Mouse (Mus musculus) kidney, postnatal 10 days (tissue): ENCODE results near the gene Tmem132a.

Experiments
- DNase-seq: peaks from one replicate; pipeline ENCODE4 v3.0.0; 2021; ENCODE audit warnings: mixed read lengths

Tmem132a gene

GRCm38 (mm10) chr19:10871328-10871961 is 1.7 kb upstream of the Tmem132a start:
- no peak for DNase-seq

DNA sequence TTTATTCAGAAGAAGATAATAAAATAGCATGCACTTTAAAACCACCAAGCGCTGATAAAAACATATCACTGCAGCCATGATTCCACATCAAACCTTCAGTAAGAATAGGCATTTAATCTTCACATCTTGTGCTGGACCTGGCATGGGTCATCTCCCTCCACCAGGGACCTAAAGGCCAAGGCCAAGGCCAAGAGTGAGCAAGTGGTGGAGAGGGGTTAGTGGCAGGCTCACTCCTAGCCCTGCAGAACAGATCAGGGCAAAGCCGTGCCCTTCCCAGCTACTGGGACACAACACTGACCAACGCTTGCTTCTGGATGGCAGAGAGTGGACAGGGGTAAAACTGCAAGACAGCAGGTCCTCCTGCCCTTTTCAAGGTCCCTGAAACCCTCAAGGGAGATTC is 936 bp upstream of the Tmem132a start:
- no peak for DNase-seq

GRCm38 (mm10) chr19:10869241-10869885 is 377 bp downstream of the Tmem132a start:
- peak; percentile 89 for DNase-seq

DNA sequence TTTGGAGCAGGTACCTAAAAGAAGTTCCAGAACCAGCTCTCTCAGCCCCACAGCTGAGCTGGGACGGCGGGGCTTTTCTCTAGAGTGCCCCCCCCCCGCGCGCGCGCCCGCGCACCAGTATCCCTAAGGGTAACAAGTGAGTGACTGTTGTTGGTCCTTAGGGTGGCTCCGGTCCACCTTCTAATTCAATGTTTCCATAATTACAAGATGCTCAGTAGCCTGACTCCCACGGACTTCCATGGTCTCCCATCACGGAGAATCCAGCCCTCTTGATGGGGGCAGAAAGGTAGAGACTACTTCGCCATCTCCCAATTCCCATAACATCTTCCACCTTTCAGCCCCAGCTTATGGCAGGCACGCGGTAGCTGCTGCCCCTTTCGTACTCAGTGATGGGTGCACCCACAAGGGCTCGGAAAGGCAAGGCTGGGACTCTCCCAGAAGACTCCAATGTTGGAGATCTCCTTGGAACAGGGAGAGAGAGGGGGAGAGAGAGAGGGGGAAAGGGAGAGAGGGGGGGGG is 1.1 kb downstream of the Tmem132a start:
- DNase-seq: peak; percentile 22

DNA sequence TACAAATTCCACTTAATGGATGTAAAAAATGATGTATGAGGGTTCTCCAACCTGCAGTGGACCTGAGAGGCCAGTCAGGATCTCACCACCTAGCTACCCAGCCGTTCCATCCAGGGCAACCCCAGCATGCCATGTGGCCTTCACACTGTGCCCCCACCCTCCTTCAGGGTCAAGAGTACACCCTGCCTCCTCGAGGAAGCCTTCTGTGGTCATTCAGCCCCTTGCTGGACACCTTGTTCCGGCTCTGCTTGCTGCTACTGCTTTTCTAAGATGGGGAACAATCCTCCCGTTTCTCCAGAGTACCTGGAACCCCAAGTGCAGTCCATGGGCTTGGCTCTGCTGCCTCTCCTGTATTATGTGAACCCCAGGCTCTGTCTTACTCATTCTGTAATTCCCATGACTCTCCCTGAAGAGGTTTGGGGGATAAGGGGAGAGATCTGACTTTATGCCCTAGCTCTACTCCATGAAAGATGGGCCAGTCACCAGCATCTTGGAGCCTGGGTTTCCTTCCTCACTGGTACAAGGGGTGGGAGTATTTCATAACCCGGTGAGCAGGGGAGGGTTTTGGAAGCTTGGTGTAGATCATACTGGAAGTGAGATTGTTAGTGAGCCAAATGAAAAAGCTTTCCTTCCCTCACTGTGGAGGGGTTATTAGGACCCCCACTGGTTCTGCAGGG is 1.7 kb downstream of the Tmem132a start:
- no peak for DNase-seq

DNA sequence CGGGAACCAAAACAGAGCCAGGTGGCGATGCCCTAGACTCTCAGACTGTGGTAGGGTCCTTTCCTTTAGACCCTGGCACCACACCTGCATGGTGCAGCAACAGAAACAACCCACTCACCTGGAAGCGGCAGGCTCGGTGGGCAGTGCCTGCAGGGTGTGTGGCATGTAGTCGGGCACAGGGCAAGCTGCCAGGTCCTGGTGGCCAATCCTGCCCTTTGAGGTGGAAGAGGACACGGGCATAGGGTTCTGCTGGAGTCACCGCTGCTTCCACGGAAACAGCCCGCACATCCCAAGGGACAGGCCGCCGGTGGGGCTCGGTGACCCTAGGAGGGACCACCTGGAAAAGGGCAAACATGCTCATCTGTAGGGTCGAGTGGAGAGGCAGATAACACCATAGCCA is 3.4 kb downstream of the Tmem132a start:
- no peak for DNase-seq

DNA sequence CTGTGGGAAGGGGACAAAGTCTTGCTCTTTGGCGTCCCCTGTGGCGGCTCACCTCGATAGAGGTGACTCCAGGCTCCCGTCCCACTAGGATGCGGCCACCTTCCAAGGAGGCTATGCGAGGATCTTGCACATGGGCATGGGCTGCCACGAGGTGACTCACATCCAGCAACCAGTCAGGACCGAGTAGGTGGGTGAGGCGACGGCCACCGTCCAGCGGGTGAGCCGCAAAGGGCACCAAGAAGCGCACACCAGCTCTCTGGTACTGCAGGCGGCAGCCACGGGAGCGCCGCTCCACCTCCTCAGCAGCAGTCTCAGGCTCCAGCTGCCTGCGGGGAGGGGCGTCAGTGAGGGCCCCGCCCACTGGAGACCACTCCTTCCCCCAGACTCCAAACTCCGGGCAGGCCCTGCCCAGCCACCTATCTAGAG is 9.7 kb downstream of the Tmem132a start:
- DNase-seq: no peak

- DNase-seq: no peak
Measured at GRCm38 (mm10) chr19:10856520-10856919, 13.2 kb downstream of the Tmem132a start.

- DNase-seq: no peak
Measured at GRCm38 (mm10) chr19:10855422-10855821, 14.3 kb downstream of the Tmem132a start.

DNA sequence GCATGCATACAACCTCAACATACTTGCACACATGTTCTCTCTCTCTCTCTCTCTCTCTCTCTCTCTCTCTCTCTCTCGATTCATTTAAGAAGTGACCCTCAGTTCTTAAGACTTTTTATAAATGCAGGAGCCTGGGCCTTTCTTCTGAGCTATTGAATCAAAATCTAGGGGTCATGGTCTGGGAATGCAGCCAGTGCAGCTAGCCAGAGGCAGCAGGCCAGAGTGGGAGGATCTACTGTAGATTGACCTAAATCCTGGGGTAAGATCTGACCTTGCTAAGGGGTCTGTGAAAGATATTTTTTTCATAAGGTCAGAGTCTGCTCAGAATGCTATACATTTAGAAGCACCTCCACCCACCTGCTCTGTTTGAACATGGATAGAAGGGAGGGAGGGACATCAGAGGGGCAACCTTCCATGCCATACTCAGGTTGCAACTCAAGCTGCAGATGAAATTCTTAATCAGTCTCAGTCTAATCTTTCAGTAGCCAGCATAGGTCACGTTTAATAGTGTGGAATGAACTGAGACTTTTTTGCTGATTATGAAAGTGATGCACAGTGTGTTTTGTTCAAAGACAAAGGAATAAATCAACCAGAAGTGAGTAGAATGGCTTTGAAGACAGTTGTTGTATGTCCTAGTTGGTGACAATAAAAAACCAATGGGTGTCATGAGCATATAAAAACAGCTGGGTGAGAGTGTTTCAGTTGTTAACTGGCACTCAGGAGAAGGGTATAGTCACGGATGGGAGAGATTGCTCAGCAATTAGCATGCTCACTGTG is 22.2 kb downstream of the Tmem132a start:
- DNase-seq: peak; percentile 82

DNA sequence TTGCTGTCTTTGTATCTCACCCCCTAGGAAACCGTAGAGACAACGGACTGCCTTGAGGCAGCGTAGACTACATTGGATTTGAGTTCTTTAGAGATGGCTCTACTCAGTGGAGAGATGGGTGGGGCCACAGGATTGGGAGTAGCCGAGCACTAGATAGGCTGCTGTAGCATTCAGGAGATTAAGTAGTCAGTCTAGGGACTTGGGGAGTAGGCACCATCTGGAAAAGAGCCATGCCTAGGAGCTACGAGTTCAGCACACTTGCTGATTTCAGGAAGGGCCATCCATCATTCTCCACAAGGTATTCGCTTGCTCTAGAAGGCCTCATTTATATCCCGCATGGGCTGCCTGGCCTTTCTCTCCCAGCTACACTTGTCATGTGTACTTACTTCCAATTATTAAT is 23.6 kb downstream of the Tmem132a start:
- no peak for DNase-seq

- DNase-seq: no peak
Measured at GRCm38 (mm10) chr19:10845454-10845853, 24.3 kb downstream of the Tmem132a start.

DNA sequence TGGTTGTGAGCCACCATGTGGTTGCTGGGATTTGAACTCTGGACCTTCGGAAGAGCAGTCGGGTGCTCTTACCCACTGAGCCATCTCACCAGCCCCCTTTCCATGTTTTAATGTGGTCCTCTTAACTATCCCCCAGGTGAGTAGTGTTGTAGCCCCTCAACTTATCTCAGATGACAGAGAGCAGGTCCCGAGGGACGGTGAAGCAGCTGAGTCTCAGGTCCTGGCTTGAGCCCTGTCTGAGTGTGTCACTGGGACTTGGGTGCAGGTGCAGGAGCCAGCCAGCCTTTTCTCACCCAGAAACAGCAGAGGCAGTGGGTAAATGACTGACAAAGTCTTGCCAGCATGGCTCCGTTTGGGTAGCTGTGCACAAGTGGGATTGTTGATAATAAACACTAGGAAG is 25.5 kb downstream of the Tmem132a start:
- no peak for DNase-seq

DNA sequence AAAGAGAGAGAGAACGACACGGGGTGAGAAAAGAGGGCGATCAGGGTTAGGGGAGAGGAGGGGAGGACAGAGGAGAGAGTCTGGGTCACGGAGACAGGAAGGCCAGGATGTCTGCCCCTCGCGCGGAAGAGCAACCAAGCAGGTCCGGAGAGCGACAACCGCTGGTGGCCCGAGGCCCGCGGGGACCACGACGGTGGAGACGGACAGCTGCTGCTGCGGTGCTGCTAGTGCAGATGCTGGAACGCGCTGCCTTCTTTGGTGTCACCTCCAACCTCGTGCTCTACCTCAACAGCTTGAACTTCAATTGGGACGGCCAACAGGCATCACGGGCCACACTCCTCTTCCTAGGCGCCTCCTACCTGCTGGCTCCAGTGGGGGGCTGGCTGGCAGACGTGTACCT is 26.8 kb downstream of the Tmem132a start:
- DNase-seq: peak; percentile 24

GRCm38 (mm10) chr19:10841721-10842626 is 27.8 kb downstream of the Tmem132a start:
- DNase-seq: peak; percentile 53

GRCm38 (mm10) chr19:10839010-10839892 is 30.5 kb downstream of the Tmem132a start, which contains the start of gene Slc15a3:
Gene Slc15a3 (plus strand): TSS chr19:10839727.
- no peak for DNase-seq

- no peak for DNase-seq
Measured at GRCm38 (mm10) chr19:10835671-10836070, 34.1 kb downstream of the Tmem132a start.

DNA sequence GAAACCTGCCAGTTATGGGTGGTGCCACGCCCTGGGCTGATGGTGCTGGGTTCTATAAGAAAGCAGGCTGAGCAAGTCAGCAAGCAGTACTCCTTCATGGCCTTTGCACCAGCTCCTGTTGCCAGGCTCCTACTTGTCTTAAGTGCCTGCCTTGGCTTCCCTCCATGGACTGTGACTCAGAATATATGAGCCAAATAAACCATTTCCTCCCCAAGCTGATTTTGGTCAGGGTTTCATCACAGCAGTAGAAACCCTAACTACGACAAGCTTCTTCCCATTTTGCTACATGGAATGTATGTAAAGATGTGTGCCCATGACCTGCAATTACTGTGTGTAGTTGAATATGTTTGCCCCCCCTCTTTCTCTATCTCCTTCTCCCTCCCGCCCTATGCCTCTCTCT is 36.1 kb downstream of the Tmem132a start:
- no peak for DNase-seq

GRCm38 (mm10) chr19:10832030-10832429 is 37.7 kb downstream of the Tmem132a start:
- no peak for DNase-seq

GRCm38 (mm10) chr19:10831424-10831823 is 38.3 kb downstream of the Tmem132a start:
- peak; percentile 82 for DNase-seq
